Mouse (Mus musculus): ENCODE measurements around the gene Hnrnpu. TPM values are rescaled to one million over a fixed set of nuclear protein-coding genes. Genes with fewer than 3 reads are reported as not detected.

The Hnrnpu gene
- polyA plus RNA-seq, 1 experiment from 2014 or later = 801 TPM

DNA sequence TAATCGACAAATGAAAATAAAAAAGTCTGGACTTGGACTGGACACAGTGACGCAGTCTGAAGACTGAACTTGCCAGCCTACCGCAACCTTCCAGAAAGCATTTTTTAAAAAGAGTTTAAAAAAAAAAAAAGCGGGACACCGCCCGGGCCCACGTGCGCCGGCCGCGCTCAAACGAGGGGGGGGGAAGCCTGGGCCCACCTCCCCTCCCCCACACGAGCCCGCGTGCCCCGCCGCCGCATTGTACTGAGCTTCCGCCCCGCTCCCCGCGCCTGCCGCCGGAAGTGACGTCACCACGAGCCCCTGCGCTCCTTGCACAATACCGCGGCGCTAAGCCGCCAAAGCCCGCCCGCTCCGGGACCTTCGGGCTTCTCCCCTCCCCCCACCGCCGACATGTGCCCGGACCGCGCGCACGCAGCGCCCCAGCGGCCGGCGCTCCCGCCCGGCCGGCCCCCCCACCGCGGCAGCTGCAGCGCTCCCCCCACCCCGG, 1.3 kb downstream of the Hnrnpu start:
- H3K4me2 ChIP-seq (ENCODE audit: low read depth) = peak overlapping the region; percentile 88
- peaks cover 19% of the 10 kb centered on the region for H3K36me3 ChIP-seq (ENCODE audit: control insufficient read depth, insufficient read depth, low read length)
- H3K9me3 ChIP-seq (ENCODE audit: control insufficient read depth, low read length) = no peaks in the 10 kb centered on the region
- DNase-seq (ENCODE audit: low spot score) (peak; percentile 96), ATAC-seq (ENCODE audit: insufficient read depth, low FRiP score, low TSS enrichment) (peak; percentile 93)
- peak overlapping the region; percentile 100 for H3K9ac ChIP-seq (ENCODE audit: low read length)
- H3K4me3 ChIP-seq (ENCODE audit: low read depth, low read length) = peak overlapping the region; percentile 100
- WGBS = under 1% methylated on average over 33 of the region's 53 CpGs
- peak overlapping the region; percentile 99 for H3K27ac ChIP-seq (ENCODE audit: low read depth, low read length)
- H3K27me3 ChIP-seq (ENCODE audit: control insufficient read depth, insufficient read depth, low read length) = no peaks in the 10 kb centered on the region
- peaks cover 15% of the 10 kb centered on the region for H3K4me1 ChIP-seq (ENCODE audit: control insufficient read depth, insufficient read depth, low read length)

- Histone ChIP-seq H3K9ac (ENCODE audit: low read length) (peak overlapping the region; percentile 100), H3K4me2 (ENCODE audit: low read depth) (peak overlapping the region; percentile 88), H3K4me1 (ENCODE audit: control insufficient read depth, insufficient read depth, low read length) (peaks cover 15% of the 10 kb centered on the region), H3K9me3 (ENCODE audit: control insufficient read depth, low read length) (no peaks in the 10 kb centered on the region), H3K4me3 (ENCODE audit: low read depth, low read length) (peak overlapping the region; percentile 100), H3K27ac (ENCODE audit: low read depth, low read length) (no peak overlapping the region), H3K36me3 (ENCODE audit: control insufficient read depth, insufficient read depth, low read length) (peaks cover 19% of the 10 kb centered on the region), H3K27me3 (ENCODE audit: control insufficient read depth, insufficient read depth, low read length) (no peaks in the 10 kb centered on the region)
- peak; percentile 13 for DNase-seq (ENCODE audit: low spot score)
- no peak for ATAC-seq (ENCODE audit: insufficient read depth, low FRiP score, low TSS enrichment)
- under 1% methylated on average over 16 of the region's 16 CpGs for WGBS
Observed at GRCm38 (mm10) chr1:178335860-178336261, 1.7 kb downstream of the Hnrnpu start.

GRCm38 (mm10) chr1:178329946-178330345, 7.7 kb downstream of the Hnrnpu start:
- Histone ChIP-seq H3K4me2 (ENCODE audit: low read depth) (no peak overlapping the region), H3K9ac (ENCODE audit: low read length) (no peak overlapping the region), H3K4me1 (ENCODE audit: control insufficient read depth, insufficient read depth, low read length) (peaks cover 11% of the 10 kb centered on the region), H3K4me3 (ENCODE audit: low read depth, low read length) (no peak overlapping the region), H3K36me3 (ENCODE audit: control insufficient read depth, insufficient read depth, low read length) (peaks cover 27% of the 10 kb centered on the region), H3K27me3 (ENCODE audit: control insufficient read depth, insufficient read depth, low read length) (no peaks in the 10 kb centered on the region), H3K9me3 (ENCODE audit: control insufficient read depth, low read length) (no peaks in the 10 kb centered on the region), H3K27ac (ENCODE audit: low read depth, low read length) (no peak overlapping the region)
- DNase-seq (ENCODE audit: low spot score) (no peak), ATAC-seq (ENCODE audit: insufficient read depth, low FRiP score, low TSS enrichment) (no peak)
- WGBS = 82% methylated on average over 6 of the region's 6 CpGs

GRCm38 (mm10) chr1:178329017-178329416, 8.6 kb downstream of the Hnrnpu start:
- H3K9me3 ChIP-seq (ENCODE audit: control insufficient read depth, low read length) = no peaks in the 10 kb centered on the region
- H3K36me3 ChIP-seq (ENCODE audit: control insufficient read depth, insufficient read depth, low read length) = peaks cover 24% of the 10 kb centered on the region
- no peak overlapping the region for H3K4me2 ChIP-seq (ENCODE audit: low read depth)
- H3K27ac ChIP-seq (ENCODE audit: low read depth, low read length) = no peak overlapping the region
- H3K9ac ChIP-seq (ENCODE audit: low read length) = no peak overlapping the region
- DNase-seq (ENCODE audit: low spot score) (no peak), ATAC-seq (ENCODE audit: insufficient read depth, low FRiP score, low TSS enrichment) (no peak)
- H3K4me1 ChIP-seq (ENCODE audit: control insufficient read depth, insufficient read depth, low read length) = peaks cover 4% of the 10 kb centered on the region
- H3K4me3 ChIP-seq (ENCODE audit: low read depth, low read length) = no peak overlapping the region
- 89% methylated on average over 5 of the region's 5 CpGs for WGBS
- no peaks in the 10 kb centered on the region for H3K27me3 ChIP-seq (ENCODE audit: control insufficient read depth, insufficient read depth, low read length)

DNA sequence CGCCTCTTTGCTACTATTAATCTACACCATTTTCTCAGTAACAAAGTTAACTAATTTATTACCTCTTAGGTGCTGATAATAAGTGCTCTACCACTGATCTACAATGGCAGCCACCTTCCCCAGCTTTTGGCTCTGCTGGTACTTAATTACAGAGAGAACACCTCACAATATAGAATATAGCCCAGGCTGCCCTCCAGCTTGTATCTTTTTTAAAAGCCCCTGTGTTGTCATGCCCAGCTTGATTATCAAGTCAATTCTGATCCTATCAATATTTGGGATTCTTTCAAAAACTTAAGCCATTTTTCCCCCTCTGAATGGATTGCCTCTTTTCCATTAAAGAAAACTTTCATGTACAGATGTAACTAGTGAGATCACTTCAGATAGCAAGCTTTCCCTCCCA, 10.6 kb downstream of the Hnrnpu start:
- H3K4me2 ChIP-seq (ENCODE audit: low read depth) = no peak overlapping the region
- peaks cover 13% of the 10 kb centered on the region for H3K36me3 ChIP-seq (ENCODE audit: control insufficient read depth, insufficient read depth, low read length)
- DNase-seq (ENCODE audit: low spot score) = no peak
- ATAC-seq (ENCODE audit: insufficient read depth, low FRiP score, low TSS enrichment) = no peak
- 84% methylated on average over 1 of the region's 1 CpGs for WGBS
- H3K27ac ChIP-seq (ENCODE audit: low read depth, low read length) = no peak overlapping the region
- no peaks in the 10 kb centered on the region for H3K27me3 ChIP-seq (ENCODE audit: control insufficient read depth, insufficient read depth, low read length)
- no peaks in the 10 kb centered on the region for H3K4me1 ChIP-seq (ENCODE audit: control insufficient read depth, insufficient read depth, low read length)
- no peak overlapping the region for H3K4me3 ChIP-seq (ENCODE audit: low read depth, low read length)
- H3K9ac ChIP-seq (ENCODE audit: low read length) = no peak overlapping the region
- no peaks in the 10 kb centered on the region for H3K9me3 ChIP-seq (ENCODE audit: control insufficient read depth, low read length)

- Histone ChIP-seq H3K27ac (ENCODE audit: low read depth, low read length) (no peak overlapping the region), H3K4me2 (ENCODE audit: low read depth) (no peak overlapping the region), H3K4me1 (ENCODE audit: control insufficient read depth, insufficient read depth, low read length) (peaks cover under 1% of the 10 kb centered on the region; the same call in 1 of the 2 replicates), H3K27me3 (ENCODE audit: control insufficient read depth, insufficient read depth, low read length) (no peaks in the 10 kb centered on the region), H3K9me3 (ENCODE audit: control insufficient read depth, low read length) (no peaks in the 10 kb centered on the region), H3K9ac (ENCODE audit: low read length) (no peak overlapping the region), H3K36me3 (ENCODE audit: control insufficient read depth, insufficient read depth, low read length) (peaks cover 10% of the 10 kb centered on the region), H3K4me3 (ENCODE audit: low read depth, low read length) (no peak overlapping the region)
- no peak for DNase-seq (ENCODE audit: low spot score)
- ATAC-seq (ENCODE audit: insufficient read depth, low FRiP score, low TSS enrichment) = no peak
- WGBS = 93% methylated on average over 1 of the region's 1 CpGs
Observed at GRCm38 (mm10) chr1:178326357-178326756, 11.2 kb downstream of the Hnrnpu start.

DNA sequence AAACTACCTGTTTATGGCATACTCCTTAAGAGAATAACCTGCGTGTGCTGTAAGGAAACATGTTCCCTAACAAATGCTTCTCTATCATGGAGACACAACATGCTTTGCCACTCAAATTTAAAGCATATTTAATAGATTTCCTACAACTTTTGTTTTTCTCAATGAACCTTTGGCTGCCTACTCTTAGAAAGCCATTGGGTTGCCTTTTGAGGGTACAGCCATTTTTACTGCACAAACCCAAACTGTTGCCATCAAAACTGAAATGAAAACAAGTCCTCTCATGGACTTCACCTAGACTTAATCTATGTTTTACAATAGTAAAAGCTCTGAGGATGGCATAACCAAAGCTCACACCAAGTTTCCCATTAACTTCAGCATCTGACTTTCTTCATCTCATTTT, 13.0 kb downstream of the Hnrnpu start:
- no peaks in the 10 kb centered on the region for H3K27me3 ChIP-seq (ENCODE audit: control insufficient read depth, insufficient read depth, low read length)
- DNase-seq (ENCODE audit: low spot score) (no peak), ATAC-seq (ENCODE audit: insufficient read depth, low FRiP score, low TSS enrichment) (no peak)
- 95% methylated on average over 1 of the region's 1 CpGs for WGBS
- H3K4me1 ChIP-seq (ENCODE audit: control insufficient read depth, insufficient read depth, low read length) = peaks cover 11% of the 10 kb centered on the region
- no peak overlapping the region for H3K4me2 ChIP-seq (ENCODE audit: low read depth)
- H3K27ac ChIP-seq (ENCODE audit: low read depth, low read length) = no peak overlapping the region
- H3K9ac ChIP-seq (ENCODE audit: low read length) = no peak overlapping the region
- H3K9me3 ChIP-seq (ENCODE audit: control insufficient read depth, low read length) = no peaks in the 10 kb centered on the region
- H3K36me3 ChIP-seq (ENCODE audit: control insufficient read depth, insufficient read depth, low read length) = peaks cover 5% of the 10 kb centered on the region
- no peak overlapping the region for H3K4me3 ChIP-seq (ENCODE audit: low read depth, low read length)

DNA sequence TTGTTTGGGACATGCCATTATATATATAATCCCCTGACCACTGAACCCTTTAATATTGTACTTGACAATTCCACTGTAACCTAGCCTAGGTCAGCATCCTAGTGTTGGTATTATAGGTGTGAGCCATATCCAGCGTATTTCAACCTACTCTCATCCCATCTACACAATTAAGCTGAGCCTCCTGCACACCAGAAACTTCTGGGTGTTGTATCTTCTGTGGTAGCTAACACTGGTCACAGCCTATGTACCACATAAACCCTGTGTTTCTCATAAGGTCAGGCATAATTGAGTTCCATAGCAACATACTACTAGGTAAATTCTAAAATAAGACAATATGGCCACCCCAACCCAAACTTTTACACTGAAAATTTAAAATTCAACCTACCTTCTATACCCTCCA, 14.4 kb downstream of the Hnrnpu start:
- peaks cover 2% of the 10 kb centered on the region for H3K36me3 ChIP-seq (ENCODE audit: control insufficient read depth, insufficient read depth, low read length)
- H3K4me3 ChIP-seq (ENCODE audit: low read depth, low read length) = no peak overlapping the region
- no peaks in the 10 kb centered on the region for H3K9me3 ChIP-seq (ENCODE audit: control insufficient read depth, low read length)
- no peak for ATAC-seq (ENCODE audit: insufficient read depth, low FRiP score, low TSS enrichment)
- no peak overlapping the region for H3K27ac ChIP-seq (ENCODE audit: low read depth, low read length)
- DNase-seq (ENCODE audit: low spot score) = no peak
- H3K9ac ChIP-seq (ENCODE audit: low read length) = no peak overlapping the region
- 90% methylated on average over 1 of the region's 1 CpGs for WGBS
- no peak overlapping the region for H3K4me2 ChIP-seq (ENCODE audit: low read depth)
- no peaks in the 10 kb centered on the region for H3K27me3 ChIP-seq (ENCODE audit: control insufficient read depth, insufficient read depth, low read length)
- H3K4me1 ChIP-seq (ENCODE audit: control insufficient read depth, insufficient read depth, low read length) = peaks cover 11% of the 10 kb centered on the region

DNA sequence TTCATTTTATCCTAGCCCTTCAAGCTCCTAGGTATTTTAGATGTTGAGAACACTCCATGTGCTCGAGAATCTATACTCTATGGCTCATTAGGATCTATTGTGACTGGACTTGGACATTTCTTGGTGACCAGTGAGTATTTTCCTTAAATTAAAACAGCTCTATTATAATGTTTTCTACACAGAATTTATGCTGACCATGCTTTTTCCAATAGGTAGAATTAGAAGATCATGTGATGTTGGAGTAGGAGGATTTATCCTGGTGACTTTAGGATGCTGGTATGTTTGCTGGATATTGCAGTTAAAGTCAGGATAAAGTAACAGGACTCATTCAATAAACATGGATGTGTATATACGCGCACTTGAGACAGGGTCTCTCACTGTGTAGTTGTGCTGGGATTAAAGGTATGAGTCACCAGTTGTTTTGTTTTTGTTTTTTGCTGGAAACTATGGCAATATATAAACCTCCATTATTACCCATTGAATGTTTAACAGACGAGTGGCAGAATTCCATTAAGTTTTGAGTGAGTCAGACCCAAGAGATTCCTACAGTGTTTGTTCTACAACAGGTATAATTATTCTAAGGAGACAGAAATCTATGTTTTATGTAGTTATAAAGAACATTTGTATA, 15.8 kb downstream of the Hnrnpu start:
- Histone ChIP-seq H3K27me3 (ENCODE audit: control insufficient read depth, insufficient read depth, low read length) (no peaks in the 10 kb centered on the region), H3K4me3 (ENCODE audit: low read depth, low read length) (no peak overlapping the region), H3K9ac (ENCODE audit: low read length) (no peak overlapping the region), H3K9me3 (ENCODE audit: control insufficient read depth, low read length) (no peaks in the 10 kb centered on the region), H3K27ac (ENCODE audit: low read depth, low read length) (no peak overlapping the region), H3K4me2 (ENCODE audit: low read depth) (no peak overlapping the region), H3K36me3 (ENCODE audit: control insufficient read depth, insufficient read depth, low read length) (peaks cover 2% of the 10 kb centered on the region), H3K4me1 (ENCODE audit: control insufficient read depth, insufficient read depth, low read length) (peaks cover 16% of the 10 kb centered on the region)
- DNase-seq (ENCODE audit: low spot score) (no peak), ATAC-seq (ENCODE audit: insufficient read depth, low FRiP score, low TSS enrichment) (no peak)
- WGBS = 79% methylated on average over 4 of the region's 4 CpGs
